Mouse (Mus musculus): ENCODE measurements around the gene Clasp1.

Gene Clasp1

GRCm38 (mm10) chr1:118388757-118389453, at the start of gene Clasp1:
Gene Clasp1 (plus strand): TSS chr1:118389058.
- DNase-seq = peak; percentile 94

- DNase-seq = no peak
Observed at GRCm38 (mm10) chr1:118343649-118344435, 45.0 kb upstream of the Clasp1 start.

GRCm38 (mm10) chr1:118349922-118350321, 38.9 kb upstream of the Clasp1 start:
- DNase-seq = no peak

DNA sequence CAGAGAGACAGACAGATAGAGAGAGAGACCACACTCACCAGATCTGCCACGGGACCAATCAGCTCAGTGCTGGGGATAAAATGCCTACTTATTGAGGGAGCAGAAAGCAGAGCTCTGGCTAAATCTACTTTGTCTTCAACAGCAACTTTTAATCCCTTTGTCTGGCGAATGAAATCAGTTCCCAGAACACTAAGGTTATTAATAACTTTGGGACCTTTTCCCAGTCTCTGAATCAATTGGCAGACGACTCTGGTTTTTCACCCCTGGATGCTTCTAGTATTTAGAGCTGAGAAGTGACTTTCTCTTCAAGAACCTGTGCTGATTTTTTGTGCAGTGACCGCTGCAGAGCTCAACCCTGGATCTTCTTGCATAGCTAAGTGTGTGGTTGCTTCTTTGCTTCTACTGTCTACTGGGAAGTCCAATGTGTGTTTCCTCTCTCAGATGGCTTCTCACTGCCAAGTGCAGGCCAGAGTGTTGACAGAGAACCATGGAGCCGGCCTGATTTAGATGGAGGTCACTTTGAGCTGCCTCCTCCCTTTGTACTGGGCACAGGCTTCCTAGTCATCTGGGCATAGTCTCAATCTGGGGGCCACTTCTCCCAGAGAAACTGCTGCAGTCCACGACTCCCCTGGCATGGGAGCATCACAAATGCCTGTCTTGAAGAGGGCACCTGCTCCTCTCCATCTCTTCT, 29.6 kb upstream of the Clasp1 start:
- DNase-seq = no peak

GRCm38 (mm10) chr1:118367970-118368369, 20.9 kb upstream of the Clasp1 start:
- no peak for DNase-seq

- no peak for DNase-seq
Observed at GRCm38 (mm10) chr1:118368721-118369461, 20.0 kb upstream of the Clasp1 start.

DNA sequence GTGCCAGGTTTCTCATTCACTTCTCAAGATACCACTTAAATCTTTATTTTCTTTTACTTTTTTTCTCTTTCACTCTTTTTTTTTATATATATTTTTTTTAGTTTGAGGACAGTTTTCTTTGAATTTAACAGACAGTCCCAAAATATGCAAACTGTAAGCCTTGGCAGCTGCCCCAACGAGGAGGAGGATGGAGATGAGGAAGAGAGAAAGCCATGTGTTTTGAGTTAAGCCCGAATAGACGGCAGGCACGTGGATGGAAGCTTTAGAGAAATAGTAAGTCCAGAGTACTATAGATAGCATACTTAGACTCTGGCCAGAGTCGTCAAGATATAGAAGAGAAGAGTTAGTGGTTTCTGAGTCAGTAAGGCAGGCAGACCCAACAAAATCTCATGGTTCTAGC, 11.1 kb upstream of the Clasp1 start:
- DNase-seq = no peak

GRCm38 (mm10) chr1:118380105-118380786, 8.6 kb upstream of the Clasp1 start:
- no peak for DNase-seq

DNA sequence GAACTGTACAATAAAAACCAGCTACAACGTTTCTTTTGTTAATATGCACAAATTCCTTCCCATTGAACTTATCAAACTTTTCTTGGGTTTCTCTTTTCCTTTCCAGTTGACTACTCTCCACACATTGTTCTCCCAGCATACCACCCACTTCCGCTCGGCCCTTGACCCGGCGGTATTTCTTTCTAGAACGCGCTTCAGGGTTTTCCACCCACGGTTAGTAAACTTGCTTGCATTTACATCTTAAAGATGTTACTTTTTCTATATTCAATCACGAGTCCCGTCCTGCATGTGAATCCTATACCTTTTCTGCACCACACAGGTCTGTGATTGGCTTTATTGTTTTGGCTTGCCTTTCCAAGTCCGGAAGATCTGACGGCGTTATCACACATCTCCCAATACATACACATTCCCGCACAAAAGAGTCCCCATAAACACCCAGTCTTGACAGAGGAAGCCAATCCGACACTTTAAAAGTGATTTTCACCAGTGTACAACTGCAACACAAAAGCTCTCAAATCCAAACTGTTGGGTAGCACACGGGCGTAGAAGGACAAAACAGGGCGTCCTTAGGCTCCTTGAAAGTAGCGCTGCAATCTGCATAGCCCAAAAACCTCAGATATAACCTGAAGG, 616 bp upstream of the Clasp1 start:
- DNase-seq = peak; percentile 62

DNA sequence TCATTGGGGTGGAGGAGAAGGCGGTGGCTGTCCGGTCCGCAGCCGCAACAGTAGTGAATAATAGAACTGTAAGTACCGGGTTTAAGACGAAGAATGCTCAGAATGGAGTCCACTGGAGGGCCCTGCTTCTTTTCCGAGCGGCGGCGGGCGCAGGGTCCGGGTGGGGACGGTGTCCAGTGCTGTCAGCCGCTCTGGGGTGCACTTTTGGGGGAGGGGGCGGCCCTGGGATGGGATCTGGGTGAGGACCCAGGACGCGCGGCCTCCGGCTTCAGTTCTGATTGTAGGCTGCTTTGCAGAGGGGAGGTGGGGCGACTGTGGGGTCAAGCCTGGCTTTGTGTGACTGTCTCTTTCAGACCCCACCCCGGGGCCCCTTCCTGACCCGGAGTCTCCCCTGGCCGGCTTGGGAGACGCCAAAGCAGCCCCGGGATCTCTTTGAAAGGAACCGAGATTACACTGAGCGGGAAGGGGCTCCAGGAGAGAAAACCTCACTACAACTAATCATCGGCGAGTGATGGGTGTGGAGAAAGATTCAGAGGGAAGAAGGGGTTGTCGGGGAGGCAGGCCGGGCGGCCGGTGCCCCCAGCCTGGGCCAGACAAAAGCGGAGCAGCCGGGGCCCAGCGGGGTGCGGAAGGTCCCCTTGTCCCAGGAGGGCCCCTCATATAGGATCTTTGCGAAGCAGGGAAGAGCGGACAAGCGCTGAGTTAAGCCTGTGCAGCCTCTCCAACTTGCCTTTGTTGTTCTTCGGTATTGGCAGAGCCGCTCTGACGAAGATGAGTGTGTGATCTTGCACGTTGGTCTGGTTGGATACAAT, 802 bp downstream of the Clasp1 start:
- peak; percentile 61 for DNase-seq

- DNase-seq = no peak
Observed at GRCm38 (mm10) chr1:118390266-118390660, 1.4 kb downstream of the Clasp1 start.

DNA sequence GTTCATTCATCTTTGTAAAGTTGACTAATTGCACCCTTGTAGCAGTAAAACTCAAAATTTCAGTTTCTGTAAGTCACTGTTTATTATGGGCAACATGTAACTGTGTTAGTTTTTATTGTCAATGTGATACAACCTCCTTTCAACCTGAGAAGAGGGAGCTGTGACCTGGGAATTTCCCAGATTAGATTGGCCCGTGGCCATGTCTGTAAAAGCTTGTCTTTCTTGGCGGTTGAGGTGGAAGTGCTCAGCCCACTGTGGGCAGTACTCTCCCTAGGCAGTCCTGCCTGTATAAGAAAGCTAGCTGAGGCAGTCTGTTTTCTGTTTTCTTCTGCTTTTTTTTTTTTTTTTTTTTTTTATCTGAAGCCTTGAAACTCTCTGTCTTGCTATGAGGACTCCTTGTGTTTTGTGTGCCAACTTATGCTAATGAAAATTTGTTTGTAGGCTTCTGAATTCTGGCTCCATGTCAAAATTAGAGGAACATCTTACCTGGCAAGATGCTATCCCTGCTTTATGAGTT, 2.1 kb downstream of the Clasp1 start:
- no peak for DNase-seq

- DNase-seq = no peak
Observed at GRCm38 (mm10) chr1:118392246-118392645, 3.4 kb downstream of the Clasp1 start.

- DNase-seq = no peak
Observed at GRCm38 (mm10) chr1:118393916-118394315, 5.1 kb downstream of the Clasp1 start.

GRCm38 (mm10) chr1:118397866-118398265, 9.0 kb downstream of the Clasp1 start:
- DNase-seq = no peak

DNA sequence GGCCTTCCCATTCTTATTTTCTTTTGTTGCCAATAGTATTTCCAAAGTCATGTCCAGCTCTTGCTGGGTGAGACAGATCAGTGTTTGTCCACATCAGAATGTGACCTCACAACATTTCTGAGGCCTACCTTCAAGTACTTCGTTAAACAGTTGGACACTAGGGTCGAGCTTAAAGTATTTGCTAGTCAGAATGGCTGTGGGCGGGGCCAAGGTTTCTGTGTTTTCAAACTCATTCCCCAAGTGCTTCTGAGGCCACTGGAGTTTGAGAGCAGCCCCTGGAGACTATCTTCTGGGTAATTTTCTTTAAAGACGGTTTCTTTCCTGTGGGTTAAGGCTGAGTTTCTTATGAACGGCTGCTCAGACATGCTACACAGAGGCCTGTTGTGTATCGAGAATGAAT, 9.7 kb downstream of the Clasp1 start:
- DNase-seq = no peak

- no peak for DNase-seq
Observed at GRCm38 (mm10) chr1:118399625-118400310, 10.9 kb downstream of the Clasp1 start.

DNA sequence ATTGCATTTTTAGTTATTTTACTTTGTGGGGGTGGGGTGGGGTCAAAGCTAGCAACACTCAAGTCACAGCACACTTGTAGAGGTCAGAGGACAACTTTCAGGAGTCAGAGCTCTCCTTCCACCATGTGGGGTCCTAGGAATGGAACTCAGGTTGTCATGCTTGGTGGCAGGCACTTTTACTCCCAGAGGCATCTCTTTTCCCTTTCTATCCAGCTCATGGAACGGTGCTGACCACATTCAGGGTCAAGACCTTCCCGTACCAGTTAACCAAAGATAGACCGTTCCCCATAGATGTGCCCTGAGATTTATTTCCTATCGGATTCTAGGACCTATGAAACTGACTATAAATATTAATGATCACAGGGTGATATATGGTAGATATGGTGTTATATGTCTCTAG, 13.1 kb downstream of the Clasp1 start:
- no peak for DNase-seq

DNA sequence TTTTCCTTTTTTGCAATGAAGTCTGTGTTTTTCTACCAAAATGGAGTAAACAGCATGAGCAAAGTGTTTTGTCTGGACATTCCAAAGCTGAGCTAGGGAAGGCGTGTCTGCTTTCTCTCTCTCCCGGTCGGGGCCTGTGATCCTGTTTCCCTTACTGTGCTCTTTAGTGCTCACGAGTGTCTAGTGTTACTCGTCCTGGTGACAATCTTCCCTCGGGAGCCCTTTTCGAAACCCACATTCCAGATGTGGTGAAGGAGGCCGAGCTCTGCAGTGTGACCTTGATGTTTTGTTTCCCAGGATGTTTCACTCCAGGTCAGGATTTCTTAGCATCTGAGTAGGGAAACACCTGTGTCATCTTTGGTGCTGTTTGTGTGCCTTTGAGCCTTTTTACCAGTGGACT, 13.7 kb downstream of the Clasp1 start:
- DNase-seq = no peak

GRCm38 (mm10) chr1:118402966-118403365, 14.1 kb downstream of the Clasp1 start:
- DNase-seq = no peak

Data from right cerebral cortex, postnatal 25 days (tissue).